Mouse (Mus musculus) CH12.LX (cell line): ENCODE data around the gene Oasl1. TPM values are rescaled to one million over a fixed set of nuclear protein-coding genes. Genes with fewer than 3 reads are reported as not detected.
"Not testable (repeated sequence)": the region's sequence is repeated elsewhere in the genome, so short reads cannot be mapped to it uniquely, and the experiment has no call there.

Experiments
- DNase-seq: peaks from one replicate; pipeline ENCODE4 v3.0.0-alpha.2; 2013; ENCODE audit errors: extremely low read depth
- H3K27ac ChIP-seq: 2 replicates; pipeline ENCODE4 v1.5.1; 2012; ENCODE audit warnings: low read depth, mild to moderate bottlenecking, control low read depth, moderate library complexity; ENCODE audit not compliant: insufficient read depth
- H3K27me3 ChIP-seq: replicated peaks from 2 replicates; pipeline ENCODE3; 2012; ENCODE audit warnings: inconsistent platforms
- H3K36me3 ChIP-seq, 2 experiments: replicated peaks in 1 of 2; 2 replicates each; pipeline versions ENCODE3 to v1.6.1; 2012; ENCODE audit warnings: inconsistent platforms in 1 of 2, low read length in 1 of 2, mild to moderate bottlenecking in 1 of 2, mixed read lengths in 1 of 2, moderate library complexity in 1 of 2; ENCODE audit not compliant: control insufficient read depth in 1 of 2, insufficient read depth in 1 of 2
- H3K4me1 ChIP-seq, 2 experiments: 2 replicates each; pipeline ENCODE4 v1.6.1; 2012; ENCODE audit warnings: inconsistent platforms in 1 of 2, moderate library complexity in 1 of 2; ENCODE audit not compliant: insufficient read depth in 2 of 2, control insufficient read depth in 1 of 2
- H3K4me2 ChIP-seq: 2 replicates; pipeline ENCODE4 v1.6.1; 2012; ENCODE audit warnings: low read depth, mild to moderate bottlenecking, control low read depth; ENCODE audit not compliant: poor library complexity, insufficient read depth, severe bottlenecking
- H3K4me3 ChIP-seq, 3 experiments: fragments of 150-350 bp in 1 of 3; sonication (generic) in 1 of 3; replicated peaks in 1 of 3; 2 replicates each; pipeline versions ENCODE3 to v1.5.1; 2011 to 2012; ENCODE audit warnings: low read depth in 2 of 3, low read length in 2 of 3, mild to moderate bottlenecking in 2 of 3, moderate library complexity in 2 of 3, control low read depth in 1 of 3, improper control_type of control experiment in 1 of 3, inconsistent platforms in 1 of 3, mixed read lengths in 1 of 3; ENCODE audit not compliant: poor library complexity in 1 of 3
- H3K79me2 ChIP-seq: replicated peaks from 2 replicates; pipeline ENCODE4 v1.6.1; 2012; ENCODE audit warnings: mild to moderate bottlenecking, moderate library complexity; ENCODE audit not compliant: control insufficient read depth, poor library complexity, insufficient read depth, severe bottlenecking; ENCODE audit errors: extremely low read depth
- H3K9ac ChIP-seq: 2 replicates; pipeline ENCODE4 v1.6.1; 2012; ENCODE audit warnings: low read depth, mild to moderate bottlenecking, control low read depth, moderate library complexity; ENCODE audit not compliant: insufficient read depth
- H3K9me3 ChIP-seq: replicated peaks from 2 replicates; pipeline ENCODE3; 2012; ENCODE audit warnings: low read length, inconsistent platforms, mixed read lengths
- BHLHE40 ChIP-seq: IDR thresholded peaks from 2 replicates; pipeline ENCODE4 v1.6.1; 2011; ENCODE audit warnings: mild to moderate bottlenecking, low read depth, low read length, improper control_type of control experiment
- CHD1 ChIP-seq: IDR thresholded peaks from 2 replicates; pipeline ENCODE4 v1.6.1; 2012; ENCODE audit warnings: low read depth, low read length, improper control_type of control experiment, inconsistent platforms
- CTCF ChIP-seq, 2 experiments: IDR thresholded peaks in 1 of 2; conservative IDR thresholded peaks in 1 of 2; 2 replicates each; pipeline ENCODE4 v1.5.1; 2011 to 2012; ENCODE audit warnings: low read depth in 2 of 2, low read length in 2 of 2, improper control_type of control experiment in 1 of 2, inconsistent platforms in 1 of 2, mild to moderate bottlenecking in 1 of 2, moderate library complexity in 1 of 2
- E2F4 ChIP-seq: IDR thresholded peaks from 2 replicates; pipeline ENCODE4 v1.6.1; 2011; ENCODE audit warnings: low read depth, low read length, improper control_type of control experiment; ENCODE audit not compliant: insufficient replicate concordance
- JUND ChIP-seq: conservative IDR thresholded peaks from 2 replicates; pipeline ENCODE4 v1.6.1; 2011; ENCODE audit warnings: low read depth, low read length, improper control_type of control experiment
- KAT2A ChIP-seq: IDR thresholded peaks from 2 replicates; pipeline ENCODE4 v1.6.1; 2012; ENCODE audit warnings: low read length, improper control_type of control experiment, inconsistent platforms; ENCODE audit not compliant: insufficient replicate concordance
- MAFK ChIP-seq: IDR thresholded peaks from 2 replicates; pipeline ENCODE4 v1.6.1; 2011; ENCODE audit warnings: low read length, improper control_type of control experiment; ENCODE audit not compliant: insufficient replicate concordance
- MAZ ChIP-seq: IDR thresholded peaks from 2 replicates; pipeline ENCODE4 v1.6.1; 2012; ENCODE audit warnings: low read depth, mild to moderate bottlenecking, inconsistent platforms, low read length, improper control_type of control experiment, moderate library complexity
- MXI1 ChIP-seq: IDR thresholded peaks from 2 replicates; pipeline ENCODE4 v1.6.1; 2011; ENCODE audit warnings: mild to moderate bottlenecking, low read depth, low read length, improper control_type of control experiment
- MYC ChIP-seq: IDR thresholded peaks from 2 replicates; pipeline ENCODE4 v1.6.1; 2011; ENCODE audit warnings: low read depth, mild to moderate bottlenecking, improper control_type of control experiment, low read length
- NRF1 ChIP-seq: IDR thresholded peaks from 2 replicates; pipeline ENCODE4 v1.6.1; 2014; ENCODE audit warnings: low read depth, mild to moderate bottlenecking, inconsistent platforms, low read length, improper control_type of control experiment, moderate library complexity
- POLR2A ChIP-seq: IDR thresholded peaks from 2 replicates; pipeline ENCODE4 v1.6.1; 2011; ENCODE audit warnings: low read depth, mild to moderate bottlenecking, improper control_type of control experiment, low read length
- RAD21 ChIP-seq: IDR thresholded peaks from 2 replicates; pipeline ENCODE4 v1.6.1; 2011; ENCODE audit warnings: low read depth, mild to moderate bottlenecking, low read length, improper control_type of control experiment, moderate library complexity
- SMC3 ChIP-seq: IDR thresholded peaks from 2 replicates; pipeline ENCODE4 v1.6.1; 2011; ENCODE audit warnings: low read depth, low read length, improper control_type of control experiment
- TBP ChIP-seq: conservative IDR thresholded peaks from 2 replicates; pipeline ENCODE4 v1.6.1; 2011; ENCODE audit warnings: low read depth, low read length, improper control_type of control experiment
- USF1 ChIP-seq: IDR thresholded peaks from 2 replicates; pipeline ENCODE4 v1.6.1; 2014; ENCODE audit warnings: low read depth, mild to moderate bottlenecking, inconsistent platforms, low read length, improper control_type of control experiment
- ZC3H11A ChIP-seq: IDR thresholded peaks from 2 replicates; pipeline ENCODE4 v1.6.1; 2012; ENCODE audit warnings: low read depth, mild to moderate bottlenecking, inconsistent platforms, low read length, improper control_type of control experiment
- ZNF384 ChIP-seq: IDR thresholded peaks from 2 replicates; pipeline ENCODE4 v1.6.1; 2012; ENCODE audit warnings: low read depth, low read length, improper control_type of control experiment, inconsistent platforms
- dilution Hi-C: fragments of 300-500 bp; cut with MboI; formaldehyde crosslinking; loops from 2 replicates; pipeline ENCODE4 v1.14.3; 2020; ENCODE audit warnings: low sequenced_read_pairs; ENCODE audit not compliant: extremely low pct_unique_long_range_greater_than_20kb, extremely low pct_ligation_motif_present
- in situ Hi-C: fragments of 300-500 bp; cut with MboI; formaldehyde crosslinking; loops from 3 replicates; pipeline ENCODE4 v1.14.3; 2019; ENCODE audit warnings: low sequenced_read_pairs, low pct_ligation_motif_present, low pct_unique_long_range_greater_than_20kb, mixed read lengths
- polyA plus RNA-seq: library from polyadenylated mRNA; unstranded; fragments of >175 nt; gene quantifications from 2 replicates; pipeline ENCODE4 v1.2.1, GENCODE M21; 2012; ENCODE audit warnings: low read depth; ENCODE audit not compliant: insufficient read length
- total RNA-seq, 2 experiments: library from RNA; depleted of rRNA; stranded (reverse); fragments of 300-350 nt in 1 of 2; fragments of >200 nt in 1 of 2; gene quantifications; 2 replicates each; pipeline ENCODE4 v1.2.3; 2012 to 2014

Oasl1 gene
- total and polyA plus RNA-seq, 3 experiments, result 0.37 TPM; not detected in 2

- H3K27me3 ChIP-seq, result peaks cover 2% of the 10 kb centered on the region
- H3K27ac ChIP-seq, result no peak overlapping the region
- no peaks in the 10 kb centered on the region for H3K9me3 ChIP-seq
- no peak overlapping the region for H3K4me2 ChIP-seq
- H3K4me3 ChIP-seq, result no peak overlapping the region
- H3K4me1 ChIP-seq, result peaks cover 7 to 18% of the 10 kb centered on the region in 2 experiments; a peak in 3 of 4 replicates
- in situ Hi-C loops, result no loop called here
- H3K36me3 ChIP-seq, result no peaks in the 10 kb centered on the region
- no peak overlapping the region for H3K9ac ChIP-seq
- dilution Hi-C loops, result no loop called here
- TF ChIP-seq POLR2A, result no peak
- no peak for TF ChIP-seq MYC
- no peak for TF ChIP-seq USF1
- TF ChIP-seq MAZ, result no peak
- no peak for TF ChIP-seq MXI1
- no peak for TF ChIP-seq MAFK
- no peak for TF ChIP-seq KAT2A
- TF ChIP-seq E2F4, result no peak
- no peak for TF ChIP-seq TBP
- no peak for TF ChIP-seq SMC3
- TF ChIP-seq CHD1, result no peak
- TF ChIP-seq RAD21, result no peak
- H3K79me2 ChIP-seq, result no peaks in the 10 kb centered on the region
- no peak for DNase-seq
Observed at GRCm38 (mm10) chr5:114933206-114933605, 10.2 kb downstream of the Oasl1 start.

DNA sequence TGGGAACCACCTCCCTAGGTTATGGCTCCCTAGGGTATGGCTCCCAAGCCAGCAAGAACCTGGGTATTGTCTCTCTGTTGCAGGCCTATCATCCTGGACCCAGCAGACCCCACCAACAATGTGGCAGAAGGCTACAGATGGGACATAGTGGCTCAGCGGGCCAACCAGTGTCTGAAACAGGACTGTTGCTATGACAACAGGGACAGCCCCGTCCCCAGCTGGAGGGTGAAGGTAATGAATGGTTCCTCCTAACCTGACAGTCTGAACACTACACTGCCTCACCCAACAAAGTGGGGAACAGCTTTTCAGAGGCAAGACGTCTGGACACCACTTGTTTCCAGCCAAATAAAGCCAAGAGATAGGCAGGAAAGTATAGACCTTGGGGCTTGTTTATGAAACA is 12.8 kb downstream of the Oasl1 start:
- Histone ChIP-seq H3K9ac (no peak overlapping the region), H3K79me2 (no peaks in the 10 kb centered on the region), H3K36me3 (no peaks in the 10 kb centered on the region), H3K4me1 (peaks cover 7 to 18% of the 10 kb centered on the region in 2 experiments; a peak in 3 of 4 replicates), H3K4me3 (no peak overlapping the region), H3K27ac (no peak overlapping the region)
- dilution Hi-C loops, result no loop called here
- in situ Hi-C loops, result no loop called here
- DNase-seq, result peak; percentile 70
- TF ChIP-seq ZC3H11A (no peak), JUND (no peak), BHLHE40 (no peak), NRF1 (no peak), MAZ (no peak)
- TF ChIP-seq, all 38 proteins: peak for 0
- Histone ChIP-seq H3K9me3 (no peaks in the 10 kb centered on the region), H3K4me2 (no peak overlapping the region), H3K27me3 (peaks cover 3% of the 10 kb centered on the region)

GRCm38 (mm10) chr5:114941138-114941537 is 18.1 kb downstream of the Oasl1 start:
- TF ChIP-seq RAD21 (peak; percentile 10), ZNF384 (peak; percentile 59), CTCF (conservative IDR thresholded peaks at IDR 0.05 in 1 of 2, IDR thresholded peaks at IDR 0.05 in 1 of 2; ENCODE audit: low read depth in 2 of 2, low read length in 2 of 2) (peak in 1 of 2 experiments; percentile 50; a peak in 2 of 4 replicates)
- H3K79me2 ChIP-seq, H3K4me3 ChIP-seq, H3K27me3 ChIP-seq, in situ Hi-C loops, dilution Hi-C loops, DNase-seq, H3K27ac ChIP-seq, H3K9me3 ChIP-seq, H3K9ac ChIP-seq: not testable (repeated sequence)
- Histone ChIP-seq H3K4me2 (peak overlapping the region; percentile 40), H3K36me3 (peaks cover 7 to 17% of the 10 kb centered on the region in 2 experiments), H3K4me1 (peaks cover 10 to 32% of the 10 kb centered on the region in 2 experiments; a peak in 3 of 4 replicates)
